In the genomic region with DNA sequence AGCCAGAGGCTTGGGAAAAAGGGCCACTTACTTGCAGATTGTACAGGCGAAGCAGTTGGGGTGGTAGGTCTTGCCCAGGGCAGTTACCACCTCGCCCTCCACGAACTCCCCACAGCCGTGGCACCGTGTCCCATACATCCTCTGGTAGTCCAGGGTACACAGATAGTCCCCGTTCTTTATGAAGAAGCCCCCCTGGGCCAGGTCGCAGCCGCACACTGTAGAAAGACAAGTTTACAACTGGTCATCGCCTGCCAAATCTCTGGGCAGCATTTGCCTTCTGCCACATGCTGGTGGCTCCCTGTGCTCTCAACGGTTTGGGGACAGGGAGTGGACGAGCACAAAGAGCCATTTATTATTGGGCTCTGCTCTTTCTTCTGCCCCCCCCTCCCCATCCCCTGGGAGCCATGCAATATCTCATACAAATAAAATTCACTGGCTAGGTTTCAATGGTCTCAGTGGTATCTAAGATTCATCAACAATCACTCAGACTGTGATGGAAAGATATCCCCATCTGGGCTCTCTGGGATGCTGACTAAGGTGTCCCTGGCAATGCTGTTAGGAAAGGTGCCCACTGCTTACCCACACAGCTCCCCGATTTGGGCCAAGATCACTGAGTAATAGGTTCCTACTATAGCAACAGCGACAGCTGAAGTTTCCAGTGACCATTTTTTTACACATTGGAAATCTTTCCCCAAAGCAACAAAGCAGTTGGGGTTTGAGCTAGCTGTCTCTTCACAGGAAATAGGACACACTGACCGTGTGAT, we compare ENCODE assay signal across 13 mouse cellular contexts.
DNase-seq lines count a peak whose midpoint lies in the region; TF ChIP-seq lines count a peak whose summit lies in the region.
"Had no signal": no experiment of that assay in that cellular context is flagged by ENCODE, and none has a peak within 500 bp of the region (broad histone marks: within the 10 kb centered on the region; RNA-seq: fewer than 3 reads in every experiment).

No protein-coding gene starts in this region.

- H3K36me3 ChIP-seq in heart, adult 2 months (ENCODE audit: control insufficient read depth, insufficient read depth, low read length), result peaks cover 32% of the 10 kb centered on the region

- DNase-seq in heart, adult 2 months, result peak in 1 of 2 experiments; percentile 20
- no peak for DNase-seq in heart, postnatal 4 days
- peak; percentile 35 to 69 for DNase-seq in left cerebral cortex, adult 2 months (ENCODE audit: extremely low spot score in 1 of 2, low spot score in 2 of 2)
- DNase-seq in left cerebral cortex, postnatal 10 days (ENCODE audit: extremely low spot score in 1 of 2, low spot score in 2 of 2), result no peak
- DNase-seq in 3T3-L1 (ENCODE audit: low read depth, low spot score), result peak; percentile 78
- peak; percentile 89 for DNase-seq in brain, adult 2 months (ENCODE audit: low read depth, low spot score)
- DNase-seq in thymus, postnatal 25 days, result no peak
- no peak for DNase-seq in adrenal gland, postnatal 10 days
- DNase-seq: adrenal gland, postnatal 14 days; kidney, adult 2 months; liver; lung, postnatal 14 days; thymus, adult 18-20 months had no signal

- peaks cover 25% of the 10 kb centered on the region for H3K4me1 ChIP-seq in heart, adult 2 months (ENCODE audit: control insufficient read depth, insufficient read depth, low read length)

- no peaks in the 10 kb centered on the region for H3K27me3 ChIP-seq in heart, adult 2 months (ENCODE audit: control insufficient read depth, insufficient read depth, low read length)

- intact Hi-C loops in heart, adult 2 months (cut with DNase I), result no loop called here
- intact Hi-C loops in left cerebral cortex, adult 2 months (cut with DNase I), result loop anchor here (10.0 kb wide), 1 partner anchor 299 kb away; a partner anchor contains a TSS
- intact Hi-C loops in left cerebral cortex, postnatal 10 days (cut with DNase I), result no loop called here

- no peak for TF ChIP-seq CTCF in heart, adult 2 months (IDR thresholded peaks at IDR 0.05)
- TF ChIP-seq CTCF in left cerebral cortex, adult 2 months (IDR thresholded peaks at IDR 0.05), result no peak

- no peak overlapping the region for H3K9ac ChIP-seq in heart, adult 2 months (ENCODE audit: low read depth, low read length)

- peak overlapping the region; percentile 40 for H3K27ac ChIP-seq in heart, adult 2 months
- peak overlapping the region; percentile 34; the same call in 1 of the 2 replicates for H3K27ac ChIP-seq in left cerebral cortex, adult 2 months

- H3K4me3 ChIP-seq in heart, adult 2 months, result no peak overlapping the region
- H3K4me3 ChIP-seq in left cerebral cortex, adult 2 months, result no peak overlapping the region

- H3K79me2 ChIP-seq in heart, adult 2 months (replicated peaks; ENCODE audit: control insufficient read depth, insufficient read depth, low read length), result no peaks in the 10 kb centered on the region

- 52% methylated on average over 14 of the region's 14 CpGs for WGBS in heart, adult 2 months

- TF ChIP-seq POLR2A in heart, adult 2 months (IDR thresholded peaks at IDR 0.05; ENCODE audit: insufficient read depth, low read depth, low read length), result no peak

- TF ChIP-seq EP300 in heart, adult 2 months (IDR thresholded peaks at IDR 0.05; ENCODE audit: insufficient read depth, low read depth, low read length), result no peak

Comparison
In these comparisons a context has a peak if more than half of its experiments do, and no peak if none do; other contexts are left out.
1. DNase-seq: peak in left cerebral cortex, adult 2 months (2 of 2), 3T3-L1 (single experiment) and brain, adult 2 months (single experiment); none in heart, postnatal 4 days (single experiment), left cerebral cortex, postnatal 10 days (0 of 2), thymus, postnatal 25 days (single experiment) and adrenal gland, postnatal 10 days (single experiment).